Mouse (Mus musculus): ENCODE data around the gene Art1. TPM values are rescaled to one million over a fixed set of nuclear protein-coding genes. Genes with fewer than 3 reads are reported as not detected.

Art1 gene
- not detected for total RNA-seq (2022)

DNA sequence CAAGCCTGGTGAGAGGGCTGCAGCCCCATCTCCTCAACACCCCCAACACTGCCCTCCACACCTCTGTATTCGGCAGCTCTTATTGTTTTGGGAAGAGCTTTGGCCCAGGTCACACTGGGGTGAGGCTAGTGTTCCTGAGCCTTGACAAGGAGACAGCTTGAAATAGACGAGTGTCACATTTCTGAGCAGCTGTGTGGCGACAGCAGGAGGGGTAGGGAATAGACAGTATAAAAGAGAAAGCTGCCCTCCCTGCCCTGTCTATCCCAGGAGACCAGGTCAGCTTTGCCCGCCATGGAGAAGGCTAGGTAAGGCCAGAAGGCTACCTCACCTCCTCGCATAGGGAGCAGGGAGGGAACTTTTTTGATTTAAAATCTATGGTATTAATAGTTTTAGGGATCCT is at the start of gene Art1:
Gene Art1, plus strand, starts transcription at position 257 of the 400 bp plus-strand sequence.
- no peak for DNase-seq (ENCODE audit: low spot score in 2 of 2)

- no peak for DNase-seq (ENCODE audit: low spot score in 2 of 2)
These were observed 40.2 kb upstream of the Art1 start for GRCm38 (mm10) chr7:102061353-102061752.

GRCm38 (mm10) chr7:102062203-102062602 is 39.3 kb upstream of the Art1 start:
- no peak for DNase-seq (ENCODE audit: low spot score in 2 of 2)

DNA sequence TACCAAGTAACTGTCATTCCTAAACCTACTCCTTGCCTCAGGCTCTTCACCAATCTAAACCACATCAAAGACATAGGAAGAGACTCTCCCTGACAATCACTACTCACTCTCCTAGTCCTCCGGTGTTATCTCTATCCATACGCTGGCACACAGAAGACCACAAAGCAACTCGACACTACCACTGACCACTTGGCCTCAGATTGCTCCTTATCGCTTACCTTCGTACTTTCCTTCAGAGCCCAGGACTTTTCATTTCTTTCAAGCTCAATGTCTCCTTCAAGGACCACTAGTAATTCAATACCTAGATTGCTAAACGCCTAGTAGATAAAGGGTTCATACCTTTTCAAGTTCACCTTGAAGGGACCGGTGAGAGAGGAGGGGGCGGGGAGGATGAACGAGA is 37.7 kb upstream of the Art1 start:
- no peak for DNase-seq (ENCODE audit: low spot score in 2 of 2)

DNA sequence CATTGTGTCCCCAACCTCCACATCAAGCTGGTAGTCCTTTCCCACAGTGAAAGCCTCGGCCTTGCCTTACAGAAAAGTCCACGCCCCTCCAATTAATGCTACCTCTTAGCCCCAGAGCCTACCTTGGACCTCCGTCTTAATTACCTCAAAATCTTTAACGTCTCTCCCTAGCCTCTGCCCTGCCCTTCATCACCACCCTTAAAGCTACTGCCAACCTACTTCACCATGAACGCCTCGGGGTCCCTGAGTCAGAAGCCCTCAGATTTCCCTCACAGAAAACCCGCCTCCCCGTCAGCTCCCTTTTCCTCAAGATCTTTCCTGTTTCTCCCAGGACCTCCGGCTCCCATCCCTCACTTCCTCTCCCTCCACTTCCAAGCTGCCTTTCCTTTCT is 36.9 kb upstream of the Art1 start:
- DNase-seq (ENCODE audit: low spot score in 2 of 2), result no peak

DNA sequence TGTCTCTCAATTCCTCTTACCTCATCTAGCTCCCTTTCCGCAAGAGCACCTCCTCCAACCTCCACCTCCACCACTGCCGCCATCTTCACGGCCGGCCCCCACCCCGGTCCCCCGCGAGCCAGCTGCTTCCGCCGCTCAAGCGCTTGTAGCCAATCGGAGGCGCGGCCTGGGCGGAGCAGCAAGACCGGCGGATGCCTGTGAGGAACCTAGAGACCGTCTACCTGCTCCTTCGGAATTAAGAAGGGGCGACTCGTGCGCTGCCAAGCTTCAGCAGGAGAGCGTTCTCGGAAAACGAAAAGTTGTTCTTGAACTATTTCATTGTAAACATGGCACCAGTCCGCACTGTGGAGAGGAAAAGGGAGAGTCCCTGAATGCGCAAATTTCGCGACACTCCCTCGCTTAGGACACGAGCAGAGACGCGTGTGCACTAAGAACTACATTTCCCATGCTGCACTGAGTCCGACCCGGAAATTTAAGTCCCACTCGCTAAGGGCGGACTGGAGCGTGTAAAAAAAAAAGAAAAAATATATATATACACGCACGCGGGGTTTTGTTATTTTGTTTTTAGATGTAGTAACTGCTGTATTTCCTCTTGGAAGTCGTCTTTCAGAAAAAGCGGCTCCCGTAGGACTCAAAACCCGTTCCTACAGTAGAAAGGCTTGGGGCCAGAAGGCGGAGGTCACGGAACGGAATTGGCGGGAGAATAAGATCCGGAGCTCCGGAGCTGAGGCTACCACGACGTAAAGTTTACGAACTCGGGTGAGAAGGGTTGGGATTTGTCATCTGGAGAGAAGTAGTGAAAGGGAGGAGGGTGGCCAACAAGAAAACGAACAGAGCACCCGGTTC is 36.3 kb upstream of the Art1 start, which contains the start of the genes Rnf121, Xndc1 and Xntrpc:
Gene Rnf121, minus strand, starts transcription at position 424 of the 846 bp plus-strand sequence.
Gene Xndc1, plus strand, starts transcription at position 466 of the 846 bp plus-strand sequence.
Gene Xntrpc, plus strand, starts transcription at position 668 of the 846 bp plus-strand sequence.
- DNase-seq (ENCODE audit: low spot score in 2 of 2), result peak; percentile 91 to 93

DNA sequence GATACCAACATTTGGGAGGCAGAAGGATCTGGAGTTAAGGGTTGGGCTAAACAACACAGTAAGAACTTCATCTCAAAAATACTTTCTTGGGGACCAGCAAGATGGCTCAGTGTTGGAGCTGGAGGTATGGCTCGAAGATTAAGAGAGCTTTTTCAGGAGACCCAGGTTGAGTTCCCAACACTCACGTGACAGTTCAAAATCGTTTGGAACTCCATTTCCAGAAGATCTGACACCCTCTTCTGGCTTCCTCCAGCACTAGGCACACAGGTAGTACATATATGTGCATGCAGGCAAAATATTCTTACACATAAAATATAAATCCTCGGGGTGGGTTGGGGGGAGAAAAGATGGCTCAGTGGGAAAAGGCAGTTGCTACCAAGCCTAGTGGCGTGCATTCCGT is 35.2 kb upstream of the Art1 start:
- DNase-seq (ENCODE audit: low spot score in 2 of 2), result no peak

DNA sequence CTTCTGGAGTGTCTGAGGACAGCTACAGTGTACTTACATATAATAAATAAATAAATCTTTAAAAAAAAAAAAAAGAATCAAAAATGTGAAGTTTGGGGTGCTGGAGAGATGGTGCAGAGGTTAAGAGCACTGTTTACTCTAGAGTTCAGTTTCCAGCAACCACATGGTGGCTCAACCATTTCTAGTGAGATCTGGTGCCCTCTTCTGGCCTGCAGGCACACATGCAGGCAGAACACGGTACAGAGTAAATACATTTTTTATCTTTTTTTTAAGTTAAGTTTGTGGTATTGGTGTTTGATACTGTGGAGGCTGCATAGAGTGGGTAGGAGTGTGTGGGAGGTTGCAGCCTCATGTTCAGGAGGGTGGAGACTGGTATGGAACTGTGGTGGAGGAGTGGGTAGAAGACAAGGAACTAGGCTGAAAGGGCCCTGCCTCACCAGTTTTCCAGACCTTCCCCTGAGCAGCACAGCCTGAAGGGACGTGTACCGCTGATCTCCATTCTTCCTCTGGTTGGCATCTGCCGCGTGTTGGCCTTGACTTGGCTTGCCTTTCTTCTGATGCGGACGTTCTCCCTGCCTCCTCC is 24.7 kb upstream of the Art1 start:
- DNase-seq (ENCODE audit: low spot score in 2 of 2), result no peak

DNA sequence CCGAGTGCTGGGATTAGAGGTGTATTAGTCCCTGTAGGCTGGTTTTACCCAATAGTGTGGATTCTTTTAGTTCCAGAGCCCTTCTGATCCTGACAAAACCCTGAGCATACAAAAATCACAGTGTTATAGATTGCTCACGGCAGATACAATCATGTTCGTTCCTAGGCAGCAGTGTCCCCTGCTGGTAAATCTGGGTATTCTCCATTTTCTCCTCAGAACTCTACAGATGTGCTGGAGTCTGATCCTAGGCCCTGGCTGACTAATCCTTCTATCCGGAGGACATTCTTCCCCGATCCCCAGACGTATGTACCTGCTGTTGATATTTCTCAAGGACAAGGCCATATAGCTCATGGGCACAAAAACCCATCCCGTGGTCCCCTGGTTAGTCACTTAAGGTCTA is 23.0 kb upstream of the Art1 start:
- DNase-seq (ENCODE audit: low spot score in 2 of 2), result peak in 1 of 2 experiments; percentile 31

DNA sequence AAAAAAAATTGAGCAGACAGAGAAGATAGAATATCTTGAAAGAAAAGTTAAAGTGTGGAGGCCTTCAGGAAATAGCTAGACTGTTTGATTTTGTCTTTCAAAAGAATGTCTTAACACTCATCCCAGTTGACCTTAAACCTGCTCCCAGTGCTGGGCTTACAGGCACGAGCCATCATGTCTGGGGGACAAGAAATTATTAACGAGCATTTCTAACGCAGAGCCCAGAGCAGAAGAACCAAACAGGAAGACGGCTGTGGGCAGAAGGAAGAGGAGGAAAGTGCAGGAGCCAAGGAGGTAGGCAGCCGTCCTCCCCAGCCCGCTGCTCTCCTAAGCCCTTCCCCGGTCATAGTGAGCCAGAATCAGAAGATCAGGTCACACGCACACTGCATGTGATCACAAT is 21.2 kb upstream of the Art1 start:
- DNase-seq (ENCODE audit: low spot score in 2 of 2), result no peak

DNA sequence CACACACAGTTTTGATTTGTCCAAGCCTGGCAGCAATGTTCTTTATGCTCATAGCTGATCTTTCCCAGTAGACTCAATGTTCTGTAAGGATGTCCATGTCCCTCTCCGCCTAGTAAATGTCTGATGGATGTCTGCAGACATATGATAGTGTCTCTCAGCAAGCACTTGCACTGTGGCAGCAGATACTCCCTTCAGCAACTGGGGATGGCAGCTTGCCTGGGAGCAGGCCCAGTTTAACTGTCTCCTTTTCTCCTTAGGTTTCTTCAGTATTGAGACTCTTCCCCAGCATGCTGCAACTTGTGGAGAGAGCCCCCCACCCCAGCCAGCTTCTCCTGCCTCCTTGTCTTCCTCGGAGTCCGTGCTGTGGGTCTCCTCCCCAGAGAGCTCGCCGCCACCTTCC is 19.8 kb upstream of the Art1 start:
- no peak for DNase-seq (ENCODE audit: low spot score in 2 of 2)

- DNase-seq (ENCODE audit: low spot score in 2 of 2), result no peak
These were observed 18.7 kb upstream of the Art1 start, which contains the start of gene Trpc2 for GRCm38 (mm10) chr7:102082816-102083215. Gene Trpc2 (plus strand): TSS chr7:102083116.

GRCm38 (mm10) chr7:102084041-102084696 is 17.4 kb upstream of the Art1 start:
- no peak for DNase-seq (ENCODE audit: low spot score in 2 of 2)

DNA sequence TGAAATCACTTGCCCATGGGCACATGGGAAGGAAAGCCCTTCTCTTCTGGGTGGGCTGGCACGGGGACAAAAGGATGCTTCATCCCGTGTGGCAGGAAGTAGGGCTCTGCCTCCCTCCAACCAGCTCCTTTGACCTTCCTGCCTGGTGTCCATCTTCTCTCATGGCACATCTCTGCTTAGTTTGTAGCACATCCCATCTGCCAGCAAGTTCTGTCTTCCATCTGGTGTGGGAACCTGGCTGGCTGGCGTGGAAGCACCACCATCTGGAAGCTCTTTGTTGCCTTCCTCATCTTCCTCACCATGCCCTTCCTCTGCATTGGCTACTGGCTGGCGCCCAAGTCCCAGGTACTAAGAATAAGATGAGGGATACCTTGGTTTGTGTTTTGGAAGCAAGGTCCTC is 14.2 kb upstream of the Art1 start:
- peak; percentile 27 to 39 for DNase-seq (ENCODE audit: low spot score in 2 of 2)

DNA sequence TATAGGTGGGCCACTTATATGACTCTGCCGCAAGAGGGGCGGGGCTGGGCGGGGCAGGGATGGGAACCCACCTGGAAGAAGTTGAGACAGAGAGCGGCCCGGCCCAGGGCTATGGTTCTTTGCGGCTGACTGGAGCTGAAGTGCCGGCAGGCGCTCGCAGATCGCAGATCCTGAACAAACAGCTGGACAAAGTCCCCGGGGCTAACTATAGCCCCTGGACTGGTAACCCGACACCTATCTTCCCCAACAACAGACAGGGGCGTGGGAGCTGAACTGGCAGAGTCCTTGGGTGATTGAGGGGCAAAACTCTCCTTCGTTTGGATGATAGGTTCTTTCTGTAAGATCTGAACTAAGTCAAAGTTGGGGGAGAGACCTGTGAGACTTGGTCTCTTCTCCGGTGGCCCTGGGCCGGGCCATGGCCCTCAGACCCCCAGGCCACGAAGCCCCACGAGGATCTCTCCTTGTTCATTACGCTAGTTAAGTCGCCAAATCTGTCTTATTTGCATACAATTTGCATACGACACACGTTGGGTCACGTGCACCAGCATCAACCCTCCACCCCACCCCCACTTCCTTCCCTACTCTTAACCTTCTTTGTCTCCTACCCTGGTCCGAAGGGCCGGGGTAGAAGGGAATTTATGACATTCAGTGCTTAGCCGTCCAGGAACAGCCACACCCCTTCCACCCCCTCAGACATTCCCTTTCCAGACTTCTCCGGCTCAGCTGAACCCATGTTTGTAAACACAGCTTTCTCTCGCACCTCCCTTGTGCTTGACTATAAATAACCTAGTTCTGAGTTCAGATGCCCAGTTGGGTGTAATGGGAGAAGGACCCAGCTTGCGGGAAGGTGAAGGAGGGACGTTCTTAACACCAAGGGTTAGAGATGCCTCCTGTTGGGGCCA is 1.5 kb upstream of the Art1 start:
- DNase-seq (ENCODE audit: low spot score in 2 of 2), result no peak

- DNase-seq (ENCODE audit: low spot score in 2 of 2), result no peak
These were observed 675 bp upstream of the Art1 start for GRCm38 (mm10) chr7:102100868-102101267.

- DNase-seq (ENCODE audit: low spot score in 2 of 2), result no peak
These were observed 698 bp downstream of the Art1 start for GRCm38 (mm10) chr7:102102241-102102640.

DNA sequence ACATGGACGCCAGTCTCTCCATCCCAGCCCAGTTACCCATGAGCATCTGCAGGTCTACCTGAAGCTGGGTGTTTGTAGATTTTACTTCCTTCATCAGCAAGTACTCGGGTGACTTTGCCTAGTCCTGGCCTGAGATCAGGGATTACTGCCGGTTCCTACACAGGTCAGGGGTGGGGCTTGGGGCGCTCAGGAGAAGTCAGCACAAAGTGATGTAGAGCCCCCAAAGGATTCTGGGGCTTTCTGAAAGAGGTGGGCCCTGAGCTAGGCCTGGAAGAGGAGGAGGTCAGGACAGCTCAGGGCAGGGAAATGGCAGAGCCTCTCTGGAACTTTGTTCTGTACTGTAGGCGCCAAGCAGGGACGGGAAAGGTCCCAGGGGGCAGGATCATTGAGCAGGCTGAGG is 1.2 kb downstream of the Art1 start:
- no peak for DNase-seq (ENCODE audit: low spot score in 2 of 2)

GRCm38 (mm10) chr7:102103555-102103954 is 2.0 kb downstream of the Art1 start:
- DNase-seq (ENCODE audit: low spot score in 2 of 2), result no peak

DNA sequence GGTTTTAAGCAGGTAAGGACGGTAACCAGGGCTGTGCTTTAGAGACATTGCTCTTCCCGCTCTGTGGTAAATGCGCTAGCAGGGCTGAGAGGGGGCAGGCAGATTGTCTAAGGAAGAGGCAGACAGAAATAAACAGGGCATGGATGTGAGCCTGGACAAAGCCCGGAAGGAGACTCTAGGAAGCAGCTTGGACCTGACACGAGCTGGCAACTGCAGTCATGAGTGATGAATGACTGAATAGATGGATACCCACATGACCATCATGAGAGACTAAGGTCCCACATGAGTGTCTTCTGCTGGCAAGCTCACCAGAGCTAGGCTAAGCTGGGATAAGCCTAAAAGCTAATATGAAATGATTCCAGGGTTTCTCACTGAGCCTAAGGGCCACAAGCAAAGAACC is 2.6 kb downstream of the Art1 start:
- no peak for DNase-seq (ENCODE audit: low spot score in 2 of 2)

GRCm38 (mm10) chr7:102106700-102107141 is 5.2 kb downstream of the Art1 start:
- DNase-seq (ENCODE audit: low spot score in 2 of 2), result no peak
